Mouse (Mus musculus) thymus, adult 2 months (tissue): ENCODE data around the gene Lama5.

Source experiments
- CTCF ChIP-seq: fragments of 200-500 bp; IDR thresholded peaks from 2 replicates; pipeline ENCODE4 v1.5.1; 2012; ENCODE audit warnings: mild to moderate bottlenecking, control low read depth, low read length, moderate library complexity, borderline replicate concordance; ENCODE audit not compliant: control insufficient read depth, poor library complexity, insufficient read depth; ENCODE audit errors: extremely low read depth
- POLR2A ChIP-seq: fragments of 200-500 bp; IDR thresholded peaks from 2 replicates; pipeline ENCODE4 v1.6.1; 2012; ENCODE audit warnings: mild to moderate bottlenecking, low read length, control low read depth, moderate library complexity; ENCODE audit not compliant: control insufficient read depth, poor library complexity, insufficient read depth; ENCODE audit errors: extremely low read depth

- TF ChIP-seq POLR2A (no peak), CTCF (no peak)
These were observed 36.2 kb upstream of the Lama5 start for GRCm38 (mm10) chr2:180261901-180262300.
